8 mouse cellular contexts compared by ENCODE assay signal in genomic region chr7:98309219-98310030, GRCm38 (mm10). TPM values are rescaled to one million over a fixed set of nuclear protein-coding genes. Genes with fewer than 3 reads are reported as not detected.
DNase-seq lines count a peak whose midpoint lies in the region; ATAC-seq and TF ChIP-seq lines count a peak whose summit lies in the region.

No protein-coding gene starts in this region.

- intact Hi-C loops in left cerebral cortex, postnatal 10 days (cut with DNase I): no loop called here

- TF ChIP-seq POLR2A in cortical plate, adult 2 months (IDR thresholded peaks at IDR 0.05; ENCODE audit: extremely low read depth, insufficient read depth, low read length): peak; percentile 92

- peak; percentile 95 for DNase-seq in gastrocnemius, postnatal 10 days
- DNase-seq in left cerebral cortex, postnatal 10 days (ENCODE audit: extremely low spot score in 1 of 2, low spot score in 2 of 2): peak; percentile 79 to 98
- peak; percentile 93 for DNase-seq in right cerebral cortex, postnatal 25 days
- peak; percentile 94 to 96 for DNase-seq in urinary bladder, postnatal 4 days (ENCODE audit: low spot score in 2 of 2)

- TF ChIP-seq CTCF in cortical plate, adult 2 months (IDR thresholded peaks at IDR 0.05; ENCODE audit: extremely low read depth, insufficient read depth, low read length): no peak

- peak overlapping the region; percentile 77 for H3K4me3 ChIP-seq in cortical plate, adult 2 months (ENCODE audit: insufficient read depth, low read length)

- H3K4me1 ChIP-seq in cortical plate, adult 2 months (ENCODE audit: control insufficient read depth, insufficient read depth, low read length): peaks cover 3% of the 10 kb centered on the region; the same call in 1 of the 2 replicates

- 0 out of 2 replicates have a peak overlapping the region, but pooled peaks have one; percentile 17 for H3K27ac ChIP-seq in cortical plate, adult 2 months (ENCODE audit: insufficient read depth, low read length)

- peak; percentile 97 for ATAC-seq in activated CD4-positive, CD25-positive, alpha-beta regulatory T cell, adult 4 months
- ATAC-seq in inflammation-experienced regulatory T-cells, adult 6 months: peak; percentile 97
- ATAC-seq in megakaryocyte-erythroid progenitor cell, adult 5-6 weeks (replicated peaks; ENCODE audit: low FRiP score, low TSS enrichment, poor library complexity, severe bottlenecking): peak; percentile 99

RNA-seq across cellular contexts. Expression of gene Acer3, which starts 11.6 kb away (rescaled TPM):
- 10 to 100 TPM; 12.7 to 13.0 TPM for polyA plus RNA-seq in activated CD4-positive, CD25-positive, alpha-beta regulatory T cell, adult 4 months (2017; shearing (Covaris generic))
- 10.0 and 10.3 TPM in 2 replicates for polyA plus RNA-seq in cortical plate, adult 2 months (2012; rRNA removed)
- 1 to 10 TPM; 5.1 to 6.1 TPM for total RNA-seq in gastrocnemius, postnatal 10 days (2021)
- 10 to 100 TPM; 14.5 to 20.5 (median 15.5) TPM for polyA plus RNA-seq in inflammation-experienced regulatory T-cells, adult 6 months (2017; shearing (Covaris generic))
- 10 to 100 TPM; 14.5 to 16.1 TPM for total RNA-seq in left cerebral cortex, postnatal 10 days (2021)
- 28.8 and 28.9 TPM in 2 replicates for total RNA-seq in megakaryocyte-erythroid progenitor cell, adult 5-6 weeks (2014; fragmentation: Nextera tagmentation)
- total RNA-seq in megakaryocyte-erythroid progenitor cell, adult 5-6 weeks (2017): 27.7 and 55.6 TPM in 2 replicates

RNA-seq across cellular contexts. Expression of gene Tsku, which starts 51.7 kb away (rescaled TPM):
- polyA plus RNA-seq in activated CD4-positive, CD25-positive, alpha-beta regulatory T cell, adult 4 months (2017; shearing (Covaris generic)): not detected
- polyA plus RNA-seq in cortical plate, adult 2 months (2012; rRNA removed): 2.2 and 3.1 TPM in 2 replicates
- total RNA-seq in gastrocnemius, postnatal 10 days (2021): 1 to 10 TPM; 4.6 to 8.9 TPM
- polyA plus RNA-seq in inflammation-experienced regulatory T-cells, adult 6 months (2017; shearing (Covaris generic)): not detected
- 1 to 10 TPM; 4.2 to 5.5 TPM for total RNA-seq in left cerebral cortex, postnatal 10 days (2021)
- not detected in 2 replicates for total RNA-seq in megakaryocyte-erythroid progenitor cell, adult 5-6 weeks (2014; fragmentation: Nextera tagmentation)
- not detected in 2 replicates for total RNA-seq in megakaryocyte-erythroid progenitor cell, adult 5-6 weeks (2017)

Comparison
In these comparisons a context has a peak if more than half of its experiments do, and no peak if none do; other contexts are left out.
1. Peak in every context shown above with its lines: DNase-seq, ATAC-seq, H3K4me3 ChIP-seq and H3K27ac ChIP-seq.
2. RNA of gene Tsku, which starts 51.7 kb away (total RNA-seq): 4.6 to 8.9 TPM in gastrocnemius, postnatal 10 days and 4.2 to 5.5 TPM in left cerebral cortex, postnatal 10 days; not detected in megakaryocyte-erythroid progenitor cell, adult 5-6 weeks; every median in the first group is over 4 times any median in the second.